Mouse (Mus musculus) ES-E14 (cell line): ENCODE measurements at regions not wholly inside any gene's neighbourhood (a gene's known extent, or its start where the extent isn't known, plus 50 kb on each side); places are given as distances from the start of the nearest gene placed in this dataset.

Experiments used
- HCFC1 ChIP-seq: IDR thresholded peaks from 2 replicates; pipeline ENCODE4 v1.6.1; 2012; ENCODE audit warnings: low read length, inconsistent platforms, borderline replicate concordance; ENCODE audit not compliant: insufficient read depth
- ZC3H11A ChIP-seq: IDR thresholded peaks from 2 replicates; pipeline ENCODE4 v1.6.1; 2012; ENCODE audit warnings: low read depth, mild to moderate bottlenecking, inconsistent platforms, low read length, borderline replicate concordance
- ZNF384 ChIP-seq: IDR thresholded peaks from 2 replicates; pipeline ENCODE4 v1.6.1; 2012; ENCODE audit warnings: low read depth, low read length, inconsistent platforms

DNA sequence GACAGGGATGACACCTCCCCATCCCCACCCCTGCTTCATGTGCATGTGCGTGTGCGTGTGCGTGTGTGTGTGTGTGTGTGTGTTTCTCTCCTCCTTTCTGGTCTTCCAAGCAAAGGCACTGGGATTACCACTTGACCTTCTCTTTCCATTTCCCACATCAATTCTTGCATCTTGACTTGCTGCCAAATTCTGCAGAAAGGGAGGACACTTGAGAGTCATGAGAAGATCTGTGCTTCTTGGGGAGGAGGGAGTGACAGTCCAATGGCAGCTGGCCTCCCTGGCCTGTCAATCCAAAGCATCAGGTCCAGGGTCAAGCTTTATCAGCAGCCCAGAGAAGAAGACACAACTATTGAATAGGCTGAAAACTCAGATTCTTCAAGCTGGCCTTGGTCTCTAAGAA is 102.7 kb downstream of the Cd83 start:
- no peak for TF ChIP-seq HCFC1
- TF ChIP-seq ZC3H11A: no peak
- no peak for TF ChIP-seq ZNF384
